Mouse (Mus musculus) intestine, postnatal 0 days (tissue): ENCODE measurements around the gene Smim11. TPM values are rescaled to one million over a fixed set of nuclear protein-coding genes. Genes with fewer than 3 reads are reported as not detected.

Source experiments
- ATAC-seq: fragments of 200-750 bp; cut with Nextera tagmentation; 2 replicates; pipeline ENCODE4 v1.8.0; 2017; ENCODE audit warnings: mild to moderate bottlenecking, moderate TSS enrichment, moderate library complexity
- H3K27ac ChIP-seq: fragments of 300-500 bp; sonication (generic); 2 replicates; pipeline ENCODE4 v1.5.1; 2014; ENCODE audit warnings: mild to moderate bottlenecking, low read depth, low read length, moderate library complexity
- H3K27me3 ChIP-seq: fragments of 300-500 bp; sonication (generic); replicated peaks from 2 replicates; pipeline ENCODE4 v1.6.1; 2014; ENCODE audit warnings: low read length, mixed read lengths; ENCODE audit not compliant: control insufficient read depth, insufficient read depth
- H3K36me3 ChIP-seq: fragments of 300-500 bp; sonication (generic); 2 replicates; pipeline ENCODE4 v1.6.1; 2014; ENCODE audit warnings: mild to moderate bottlenecking, moderate library complexity; ENCODE audit not compliant: control insufficient read depth, insufficient read depth
- H3K4me1 ChIP-seq: fragments of 300-500 bp; sonication (generic); replicated peaks from 2 replicates; pipeline ENCODE4 v1.6.1; 2014; ENCODE audit warnings: antibody characterized with exemption, low read length, mixed read lengths; ENCODE audit not compliant: control insufficient read depth, insufficient read depth
- H3K4me2 ChIP-seq: fragments of 300-500 bp; sonication (generic); replicated peaks from 2 replicates; pipeline ENCODE4 v1.6.1; 2014; ENCODE audit warnings: low read depth, mild to moderate bottlenecking, moderate library complexity
- H3K4me3 ChIP-seq: fragments of 300-500 bp; sonication (generic); 2 replicates; pipeline ENCODE4 v1.5.1; 2014; ENCODE audit warnings: low read depth, low read length
- H3K9ac ChIP-seq: fragments of 300-500 bp; sonication (generic); 2 replicates; pipeline ENCODE4 v1.6.1; 2014; ENCODE audit warnings: mild to moderate bottlenecking, low read depth, low read length
- H3K9me3 ChIP-seq: fragments of 300-500 bp; sonication (generic); 2 replicates; pipeline ENCODE4 v1.6.1; 2016; ENCODE audit warnings: mixed run types; ENCODE audit not compliant: control insufficient read depth
- CTCF ChIP-seq: sonication (generic); IDR thresholded peaks from 2 replicates; pipeline ENCODE4 v1.5.1; 2016; ENCODE audit warnings: low read depth, mild to moderate bottlenecking, control low read depth, antibody characterized with exemption, moderate library complexity
- WGBS: fragments of 180-500 bp; shearing (Covaris S2); extraction: QIAGEN DNeasy Blood & Tissue Kit; methylation state at CpG from one replicate; pipeline ENCODE4 v1.1.7; 2014; 5-methylcytosine and 5-hydroxymethylcytosine counted together
- polyA plus RNA-seq: library from polyadenylated mRNA; unstranded; fragments of >200 nt; fragmentation: Nextera tagmentation; extraction: Ambion mirVana; gene quantifications from 2 replicates; pipeline ENCODE4 v1.2.1, GENCODE M21; 2015

Gene Smim11
- polyA plus RNA-seq, 1 experiment from 2014 or later = 93.0 TPM

DNA sequence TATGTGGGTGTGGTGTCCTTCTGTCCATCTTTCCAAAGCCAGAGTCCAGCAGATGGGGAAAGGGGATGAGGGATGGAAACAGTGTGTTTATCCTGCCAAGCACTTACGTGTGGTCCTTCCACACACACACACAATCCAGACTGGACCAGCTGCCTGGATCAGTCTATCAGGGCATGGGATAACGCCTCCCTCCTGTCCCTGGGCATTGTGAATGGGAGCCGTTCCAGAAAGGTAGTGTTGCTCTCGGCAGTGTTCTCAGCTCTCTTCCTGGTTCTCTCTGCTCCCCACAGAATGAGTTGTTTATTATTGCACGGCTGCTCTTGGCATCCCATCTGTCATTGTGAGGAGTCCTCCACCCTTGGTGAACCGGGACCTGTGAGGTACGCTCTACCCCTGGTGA lies 59.6 kb downstream of the Smim11 start:
- Histone ChIP-seq H3K9me3 (no peaks in the 10 kb centered on the region), H3K9ac (no peak overlapping the region), H3K36me3 (no peaks in the 10 kb centered on the region), H3K27ac (no peak overlapping the region), H3K4me2 (no peak overlapping the region), H3K27me3 (0 out of 2 replicates have a peak, but pooled peaks cover 3% of the 10 kb centered on the region), H3K4me1 (no peaks in the 10 kb centered on the region; the same call in 1 of the 2 replicates), H3K4me3 (no peak overlapping the region)
- no peak for ATAC-seq
- no peak for TF ChIP-seq CTCF
- 63% methylated on average over 7 of the region's 7 CpGs for WGBS

Other genes with a start within 250 kb of the Smim11 start
- 71.4 and 76.6 TPM in 2 replicates for gene Mrps6, start 243.0 kb upstream of the Smim11 start, polyA plus RNA-seq
- not detected in 2 replicates for gene Gm49711, start 243.0 kb upstream of the Smim11 start, polyA plus RNA-seq
- gene Slc5a3, start 243.0 kb upstream of the Smim11 start, polyA plus RNA-seq = 1.1 TPM in 2 replicates
- 0.09 TPM in 1 of 2 replicates, not detected in the other for gene Kcne2, start 8.9 kb upstream of the Smim11 start, polyA plus RNA-seq
- not detected in 2 replicates for gene Fam243, start 20.2 kb downstream of the Smim11 start, polyA plus RNA-seq
- gene Kcne1, start 58.2 kb downstream of the Smim11 start, polyA plus RNA-seq = not detected in 2 replicates
- 52.0 and 86.5 TPM in 2 replicates for gene Rcan1, start 169.6 kb downstream of the Smim11 start, polyA plus RNA-seq
- gene Clic6, start 184.4 kb downstream of the Smim11 start, polyA plus RNA-seq = 70.7 and 77.8 TPM in 2 replicates